Mouse (Mus musculus) forebrain, embryonic 11.5 days (tissue): Measurements from ENCODE around the gene Ptprq. TPM values are rescaled to one million over a fixed set of nuclear protein-coding genes. Genes with fewer than 3 reads are reported as not detected.

ENCODE experiments used
- ATAC-seq: fragments of 200-750 bp; cut with Nextera tagmentation; replicated peaks from 2 replicates; pipeline ENCODE4 v1.8.0; 2017; ENCODE audit warnings: moderate TSS enrichment; ENCODE audit not compliant: low FRiP score
- DNase-seq: peaks from one replicate; pipeline ENCODE4 v3.0.0-alpha.2; 2017; ENCODE audit warnings: low spot score
- H3K27ac ChIP-seq: fragments of 300-500 bp; sonication (generic); 2 replicates; pipeline ENCODE4 v1.5.1; 2014; ENCODE audit warnings: low read depth, low read length
- H3K27me3 ChIP-seq: fragments of 300-500 bp; sonication (generic); 2 replicates; pipeline ENCODE4 v1.6.1; 2014; ENCODE audit warnings: mild to moderate bottlenecking, low read length, mixed read lengths; ENCODE audit not compliant: control insufficient read depth, insufficient read depth
- H3K36me3 ChIP-seq: fragments of 300-500 bp; sonication (generic); 2 replicates; pipeline ENCODE4 v1.6.1; 2014; ENCODE audit warnings: mild to moderate bottlenecking, low read length, moderate library complexity, mixed read lengths; ENCODE audit not compliant: control insufficient read depth, insufficient read depth
- H3K4me1 ChIP-seq: fragments of 300-500 bp; sonication (generic); replicated peaks from 2 replicates; pipeline ENCODE4 v1.6.1; 2014; ENCODE audit warnings: low read length, mixed read lengths; ENCODE audit not compliant: control insufficient read depth, insufficient read depth
- H3K4me2 ChIP-seq: fragments of 300-500 bp; sonication (generic); 2 replicates; pipeline ENCODE4 v1.6.1; 2014; ENCODE audit warnings: low read depth, mild to moderate bottlenecking, low read length, moderate library complexity, mixed read lengths; ENCODE audit not compliant: severe bottlenecking
- H3K4me3 ChIP-seq: fragments of 300-500 bp; sonication (generic); 2 replicates; pipeline ENCODE4 v1.5.1; 2014; ENCODE audit warnings: low read depth, low read length
- H3K9ac ChIP-seq: fragments of 300-500 bp; sonication (generic); 2 replicates; pipeline ENCODE4 v1.6.1; 2014; ENCODE audit warnings: low read length
- H3K9me3 ChIP-seq: fragments of 300-500 bp; sonication (generic); 2 replicates; pipeline ENCODE4 v1.6.1; 2016; ENCODE audit warnings: low read length, mixed read lengths; ENCODE audit not compliant: control insufficient read depth
- WGBS: fragments of 180-500 bp; shearing (Covaris S2); extraction: QIAGEN DNeasy Blood & Tissue Kit; methylation state at CpG from one replicate; pipeline ENCODE4 v1.1.7; 2014; 5-methylcytosine and 5-hydroxymethylcytosine counted together
- polyA plus RNA-seq: library from polyadenylated mRNA; unstranded; fragments of >200 nt; fragmentation: Nextera tagmentation; extraction: Ambion mirVana; gene quantifications from 2 replicates; pipeline ENCODE4 v1.2.1, GENCODE M21; 2014

The Ptprq gene
- polyA plus RNA-seq, 1 experiment from 2014 or later: not detected

- Histone ChIP-seq H3K4me3 (no peak overlapping the region), H3K27ac (no peak overlapping the region), H3K4me2 (no peak overlapping the region), H3K4me1 (no peaks in the 10 kb centered on the region), H3K36me3 (no peaks in the 10 kb centered on the region), H3K9ac (no peak overlapping the region), H3K27me3 (no peaks in the 10 kb centered on the region), H3K9me3 (no peaks in the 10 kb centered on the region)
- 86% methylated on average over 6 of the region's 6 CpGs for WGBS
- DNase-seq (no peak), ATAC-seq (no peak)
These were observed 118.5 kb downstream of the Ptprq start for GRCm38 (mm10) chr10:107601371-107601770.

GRCm38 (mm10) chr10:107583360-107583759, 136.5 kb downstream of the Ptprq start:
- DNase-seq: no peak
- H3K9ac ChIP-seq: no peak overlapping the region
- H3K27ac ChIP-seq: no peak overlapping the region
- WGBS: 89% methylated on average over 5 of the region's 5 CpGs
- no peaks in the 10 kb centered on the region for H3K4me1 ChIP-seq
- no peak overlapping the region for H3K4me3 ChIP-seq
- ATAC-seq: no peak
- no peak overlapping the region for H3K4me2 ChIP-seq
- H3K36me3 ChIP-seq: no peaks in the 10 kb centered on the region
- H3K27me3 ChIP-seq: no peaks in the 10 kb centered on the region
- H3K9me3 ChIP-seq: no peaks in the 10 kb centered on the region

- no peak overlapping the region for H3K4me2 ChIP-seq
- no peaks in the 10 kb centered on the region for H3K9me3 ChIP-seq
- no peak overlapping the region for H3K27ac ChIP-seq
- WGBS: 66% methylated on average over 3 of the region's 3 CpGs
- no peaks in the 10 kb centered on the region for H3K4me1 ChIP-seq
- H3K9ac ChIP-seq: no peak overlapping the region
- no peaks in the 10 kb centered on the region for H3K27me3 ChIP-seq
- H3K4me3 ChIP-seq: no peak overlapping the region
- H3K36me3 ChIP-seq: no peaks in the 10 kb centered on the region
- ATAC-seq (no peak), DNase-seq (no peak)
These were observed 150.8 kb downstream of the Ptprq start for GRCm38 (mm10) chr10:107569044-107569443.

- ATAC-seq (no peak), DNase-seq (no peak)
- no peaks in the 10 kb centered on the region for H3K9me3 ChIP-seq
- no peak overlapping the region for H3K9ac ChIP-seq
- no peak overlapping the region for H3K4me3 ChIP-seq
- H3K4me2 ChIP-seq: no peak overlapping the region
- no peaks in the 10 kb centered on the region for H3K36me3 ChIP-seq
- 91% methylated on average over 4 of the region's 4 CpGs for WGBS
- no peaks in the 10 kb centered on the region for H3K27me3 ChIP-seq
- no peak overlapping the region for H3K27ac ChIP-seq
- no peaks in the 10 kb centered on the region for H3K4me1 ChIP-seq
These were observed 151.6 kb downstream of the Ptprq start for GRCm38 (mm10) chr10:107568261-107568660.

GRCm38 (mm10) chr10:107562875-107563274, 157.0 kb downstream of the Ptprq start:
- Histone ChIP-seq H3K4me2 (no peak overlapping the region), H3K9me3 (no peaks in the 10 kb centered on the region), H3K4me3 (no peak overlapping the region), H3K4me1 (no peaks in the 10 kb centered on the region; the same call in 1 of the 2 replicates), H3K36me3 (no peaks in the 10 kb centered on the region), H3K27ac (no peak overlapping the region), H3K27me3 (no peaks in the 10 kb centered on the region), H3K9ac (no peak overlapping the region)
- DNase-seq (no peak), ATAC-seq (no peak; the same call in 1 of the 2 replicates)
- WGBS: 34% methylated on average over 13 of the region's 13 CpGs

GRCm38 (mm10) chr10:107560881-107561280, 159.0 kb downstream of the Ptprq start:
- DNase-seq (no peak), ATAC-seq (no peak)
- no peak overlapping the region for H3K27ac ChIP-seq
- H3K9me3 ChIP-seq: no peaks in the 10 kb centered on the region
- H3K4me2 ChIP-seq: no peak overlapping the region
- H3K27me3 ChIP-seq: no peaks in the 10 kb centered on the region
- no peak overlapping the region for H3K4me3 ChIP-seq
- H3K4me1 ChIP-seq: no peaks in the 10 kb centered on the region; the same call in 1 of the 2 replicates
- no peak overlapping the region for H3K9ac ChIP-seq
- H3K36me3 ChIP-seq: no peaks in the 10 kb centered on the region

- Histone ChIP-seq H3K36me3 (no peaks in the 10 kb centered on the region), H3K4me3 (no peak overlapping the region), H3K4me2 (no peak overlapping the region), H3K4me1 (no peaks in the 10 kb centered on the region), H3K27ac (no peak overlapping the region), H3K9ac (no peak overlapping the region), H3K9me3 (no peaks in the 10 kb centered on the region), H3K27me3 (no peaks in the 10 kb centered on the region)
- ATAC-seq (no peak), DNase-seq (no peak)
- WGBS: 61% methylated on average over 1 of the region's 1 CpGs
These were observed 176.8 kb downstream of the Ptprq start for GRCm38 (mm10) chr10:107543026-107543425.

GRCm38 (mm10) chr10:107528758-107529157, 191.1 kb downstream of the Ptprq start:
- Histone ChIP-seq H3K4me3 (no peak overlapping the region), H3K27ac (no peak overlapping the region), H3K9me3 (no peaks in the 10 kb centered on the region), H3K27me3 (no peaks in the 10 kb centered on the region), H3K9ac (no peak overlapping the region), H3K4me1 (no peaks in the 10 kb centered on the region), H3K36me3 (no peaks in the 10 kb centered on the region), H3K4me2 (no peak overlapping the region)
- 75% methylated on average over 1 of the region's 1 CpGs for WGBS
- no peak for DNase-seq
- ATAC-seq: no peak

GRCm38 (mm10) chr10:107519216-107519615, 200.6 kb downstream of the Ptprq start:
- WGBS: 87% methylated on average over 5 of the region's 5 CpGs
- H3K27me3 ChIP-seq: no peaks in the 10 kb centered on the region
- no peaks in the 10 kb centered on the region for H3K4me1 ChIP-seq
- no peak overlapping the region for H3K4me2 ChIP-seq
- no peaks in the 10 kb centered on the region for H3K9me3 ChIP-seq
- H3K27ac ChIP-seq: no peak overlapping the region
- no peak for DNase-seq
- H3K4me3 ChIP-seq: no peak overlapping the region
- no peak overlapping the region for H3K9ac ChIP-seq
- no peak for ATAC-seq
- no peaks in the 10 kb centered on the region for H3K36me3 ChIP-seq
